Mouse (Mus musculus) neural tube, embryonic 10.5 days (tissue): ENCODE measurements around the gene Slc38a6.

ENCODE experiments used
- DNase-seq: peaks from one replicate; pipeline ENCODE4 v3.0.0-alpha.2; 2017; ENCODE audit warnings: low spot score; ENCODE audit errors: extremely low spot score

Slc38a6 gene

GRCm38 (mm10) chr12:73317706-73318686, 31.4 kb downstream of the Slc38a6 start:
- no peak for DNase-seq

DNA sequence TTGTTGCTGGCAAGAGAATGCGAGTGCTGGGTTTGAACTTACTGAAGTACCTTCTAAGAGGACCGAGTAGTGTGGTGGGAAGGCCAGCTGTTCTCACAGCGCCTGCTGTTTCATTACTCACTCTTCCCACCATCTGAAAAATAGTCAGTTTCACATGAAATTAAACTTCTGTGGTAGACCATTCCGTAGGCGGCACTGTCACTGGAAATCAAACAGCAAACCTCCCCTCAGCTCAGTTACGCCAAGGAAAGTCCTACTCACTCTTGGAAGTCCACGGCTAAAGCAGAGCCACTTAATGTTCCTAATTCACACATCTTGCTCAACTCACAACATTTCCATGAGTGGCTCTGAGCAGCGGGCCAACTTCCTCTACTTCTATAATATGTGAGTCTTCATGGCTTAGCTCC, 37.6 kb downstream of the Slc38a6 start:
- no peak for DNase-seq

- DNase-seq: no peak
Observed at GRCm38 (mm10) chr12:73324742-73325141, 38.2 kb downstream of the Slc38a6 start.

DNA sequence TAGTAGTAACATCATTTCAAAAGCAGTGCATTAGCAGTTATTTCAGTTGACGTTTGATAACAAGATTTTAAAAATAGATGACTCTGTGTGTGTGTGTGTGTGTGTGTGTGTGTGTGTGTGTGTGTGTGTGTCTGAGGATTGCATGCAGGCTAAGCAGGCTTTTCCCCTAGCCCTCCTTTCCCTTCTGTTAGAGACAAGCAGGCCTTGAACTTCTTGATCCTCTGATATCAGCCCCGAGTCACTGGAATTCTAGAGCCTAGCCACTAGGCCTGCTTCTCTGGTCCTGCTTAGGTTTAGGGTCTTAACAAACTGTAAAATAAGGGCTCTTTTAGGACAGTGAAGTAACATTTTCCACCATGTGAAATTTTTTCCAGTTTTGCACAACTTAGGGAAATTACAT, 38.6 kb downstream of the Slc38a6 start:
- DNase-seq: no peak

DNA sequence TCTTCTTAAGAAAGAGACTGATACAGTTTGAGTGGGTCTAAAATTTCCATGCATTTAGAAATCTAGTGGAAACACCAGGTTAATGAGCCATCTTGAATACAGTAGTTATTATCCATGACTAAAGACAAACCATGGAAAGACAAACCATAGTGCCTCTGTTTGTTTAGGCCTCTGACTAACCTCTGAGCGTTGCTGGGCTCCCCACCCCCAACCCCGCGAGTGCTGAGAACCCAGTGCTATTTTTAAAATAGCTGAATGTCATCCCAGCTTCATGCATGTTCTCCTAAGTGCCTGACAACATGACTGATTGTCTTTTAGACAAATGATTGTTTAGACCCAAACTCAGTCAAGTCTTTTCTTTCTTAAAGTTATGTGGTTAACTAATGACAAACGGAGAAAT, 39.0 kb downstream of the Slc38a6 start:
- DNase-seq: no peak

- DNase-seq: no peak
Observed at GRCm38 (mm10) chr12:73327381-73327780, 40.8 kb downstream of the Slc38a6 start.

DNA sequence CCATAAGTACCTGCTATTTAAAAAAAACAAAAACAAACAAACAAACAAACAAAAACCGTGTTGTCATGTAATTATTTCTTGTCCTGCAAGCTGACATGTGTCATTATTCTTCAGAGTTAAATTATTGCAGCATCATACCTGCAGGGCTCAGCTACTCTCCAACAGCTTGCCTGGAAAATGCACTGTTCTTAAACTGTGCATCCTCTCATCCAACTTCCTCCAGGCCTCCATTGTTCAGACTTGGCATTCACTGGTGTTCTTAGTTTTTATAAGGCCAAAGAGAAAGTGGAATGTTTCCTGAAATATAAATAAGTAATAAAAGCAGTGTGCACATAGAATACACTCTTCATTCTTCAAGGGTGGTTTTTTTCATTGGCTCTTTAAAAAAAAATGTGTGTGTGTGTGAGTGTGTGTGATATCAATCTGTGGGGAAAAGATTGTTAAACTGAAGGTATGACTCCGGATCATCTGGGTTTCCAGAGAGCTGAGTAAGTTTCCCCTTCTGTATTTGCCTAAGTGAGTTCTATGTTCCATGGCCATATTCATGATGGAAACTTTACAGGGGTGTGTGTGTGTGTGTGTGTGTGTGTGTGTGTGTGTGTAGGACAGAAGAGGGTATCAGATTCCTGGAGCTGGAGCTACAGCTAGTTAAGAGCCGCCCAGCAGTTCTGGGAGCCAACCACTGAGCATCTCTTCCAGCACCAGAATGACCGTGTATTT, 42.0 kb downstream of the Slc38a6 start:
- no peak for DNase-seq

DNA sequence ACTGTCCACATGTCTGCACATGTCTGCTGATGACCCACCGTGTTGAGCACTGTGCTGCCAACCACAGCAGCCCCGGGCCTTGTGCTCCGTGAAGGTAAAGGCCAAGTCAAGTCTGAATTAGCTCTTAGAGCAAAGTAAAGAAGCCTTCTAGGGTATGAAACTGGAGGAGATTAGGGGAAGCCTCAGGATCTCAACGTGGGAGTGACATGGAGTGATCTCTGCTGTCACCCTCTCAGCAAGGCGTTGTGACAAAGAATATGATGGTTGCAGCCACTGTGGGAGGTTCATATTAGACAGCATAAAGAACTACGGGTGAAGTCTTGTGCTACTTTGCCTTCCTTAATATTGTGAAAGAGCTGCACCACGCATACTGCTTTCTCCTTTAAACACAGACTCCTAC, 43.7 kb downstream of the Slc38a6 start:
- DNase-seq: no peak

DNA sequence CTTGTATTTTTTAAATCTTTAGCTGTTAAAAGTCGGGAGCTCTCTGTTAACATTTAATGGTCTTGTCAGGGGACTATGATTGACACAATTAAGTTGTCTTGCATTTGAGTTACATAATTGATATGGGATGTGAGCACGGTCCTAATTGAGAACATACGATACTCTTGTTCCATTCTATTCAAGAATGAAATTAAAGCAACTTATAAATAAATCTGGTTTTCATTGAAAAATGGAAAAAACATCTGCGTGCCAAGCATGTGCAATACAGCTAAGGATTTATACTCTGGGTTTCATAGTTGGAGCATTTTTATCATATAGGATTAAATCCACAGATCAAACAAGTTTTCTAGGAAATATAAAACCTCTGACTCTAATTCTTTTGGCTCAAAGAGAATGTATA, 46.1 kb downstream of the Slc38a6 start:
- no peak for DNase-seq

DNA sequence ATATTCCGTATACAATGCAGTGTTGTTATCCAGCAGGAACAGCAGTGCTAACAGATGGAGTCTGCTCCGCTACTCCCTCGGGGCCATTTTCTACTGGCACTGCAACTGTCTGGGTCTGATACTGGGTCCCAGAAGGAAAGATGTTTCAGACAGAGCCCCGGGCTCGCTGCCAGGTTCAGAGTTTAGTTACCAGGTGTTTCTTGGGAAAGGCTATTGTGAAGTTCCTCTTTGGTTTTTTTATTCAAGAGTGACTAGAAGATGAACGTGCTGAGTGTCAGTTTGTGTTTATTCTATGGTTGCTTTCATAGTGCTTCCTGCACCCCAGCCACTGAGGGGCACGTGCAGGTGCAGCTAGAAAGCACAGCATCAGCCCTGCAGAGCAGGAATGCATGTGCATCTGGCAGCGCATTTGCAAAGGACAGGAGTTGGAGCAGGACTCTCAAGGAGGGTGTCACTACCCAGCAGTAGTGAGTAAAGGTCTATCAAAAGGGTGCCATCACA, 47.5 kb downstream of the Slc38a6 start:
- no peak for DNase-seq

GRCm38 (mm10) chr12:73337127-73337526, 50.5 kb downstream of the Slc38a6 start:
- DNase-seq: no peak

GRCm38 (mm10) chr12:73340642-73341293, 54.2 kb downstream of the Slc38a6 start:
- DNase-seq: no peak

- DNase-seq: no peak
Observed at GRCm38 (mm10) chr12:73341703-73342663, 55.4 kb downstream of the Slc38a6 start.

GRCm38 (mm10) chr12:73344300-73344699, 57.7 kb downstream of the Slc38a6 start:
- no peak for DNase-seq

DNA sequence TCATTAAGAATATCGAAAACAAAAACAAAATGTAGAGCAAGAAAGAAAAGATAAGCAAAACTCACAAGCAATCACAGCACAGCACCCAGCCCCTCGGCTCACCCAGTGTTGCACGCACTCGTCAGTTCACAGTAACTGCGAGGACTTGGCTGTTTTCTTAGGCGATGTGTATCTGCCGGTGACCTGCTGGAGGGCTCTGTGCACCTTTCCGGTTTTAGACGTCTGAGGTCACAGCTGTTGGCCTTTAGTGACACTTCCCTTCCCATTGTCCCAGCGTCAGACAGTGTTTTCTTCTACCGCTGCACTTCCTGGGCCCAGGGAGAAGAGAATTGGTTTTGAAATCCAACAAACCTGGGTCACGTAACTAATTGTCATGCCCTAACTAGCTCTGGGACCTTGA, 58.6 kb downstream of the Slc38a6 start:
- DNase-seq: no peak

DNA sequence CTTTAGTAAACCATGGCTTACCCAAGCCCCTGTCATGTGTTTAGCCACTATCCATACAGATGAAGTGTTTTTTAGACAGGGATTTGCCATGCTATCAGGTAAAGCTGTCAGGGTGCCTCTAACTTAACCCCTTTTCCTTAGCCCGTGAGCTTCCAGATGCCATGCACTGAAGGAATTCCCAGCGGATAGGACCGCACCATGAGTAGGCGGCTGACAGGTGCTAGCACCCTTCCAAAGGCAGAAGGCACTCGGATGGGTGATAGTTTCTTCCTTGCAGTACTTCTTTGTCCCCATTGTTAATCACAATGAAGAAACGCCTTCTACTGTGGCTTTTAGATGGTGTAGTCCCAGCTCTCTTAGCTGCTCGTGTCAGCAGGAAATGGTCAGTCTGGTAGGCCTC, 60.6 kb downstream of the Slc38a6 start:
- no peak for DNase-seq

DNA sequence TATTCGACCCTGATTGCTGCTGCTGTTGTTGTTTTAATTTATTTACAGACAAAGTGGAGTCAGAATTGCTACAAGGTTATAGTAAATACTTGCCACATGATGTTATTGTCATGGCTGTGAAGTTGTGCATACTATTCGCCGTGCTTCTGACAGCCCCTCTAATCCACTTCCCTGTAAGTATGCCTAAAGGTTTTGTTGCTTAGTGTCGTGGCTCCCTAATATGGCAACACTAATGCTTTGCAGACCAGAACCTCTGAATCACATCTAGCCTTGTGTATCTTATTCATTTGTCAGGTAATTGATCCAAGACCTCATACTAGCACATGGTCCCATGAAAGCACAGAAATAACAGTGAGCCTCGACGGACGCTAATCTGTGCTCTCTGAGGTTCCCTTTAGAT, 63.9 kb downstream of the Slc38a6 start:
- no peak for DNase-seq

GRCm38 (mm10) chr12:73350982-73351381, 64.4 kb downstream of the Slc38a6 start:
- DNase-seq: no peak

- DNase-seq: no peak
Observed at GRCm38 (mm10) chr12:73351746-73352145, 65.2 kb downstream of the Slc38a6 start.

- no peak for DNase-seq
Observed at GRCm38 (mm10) chr12:73353362-73353761, 66.8 kb downstream of the Slc38a6 start.

DNA sequence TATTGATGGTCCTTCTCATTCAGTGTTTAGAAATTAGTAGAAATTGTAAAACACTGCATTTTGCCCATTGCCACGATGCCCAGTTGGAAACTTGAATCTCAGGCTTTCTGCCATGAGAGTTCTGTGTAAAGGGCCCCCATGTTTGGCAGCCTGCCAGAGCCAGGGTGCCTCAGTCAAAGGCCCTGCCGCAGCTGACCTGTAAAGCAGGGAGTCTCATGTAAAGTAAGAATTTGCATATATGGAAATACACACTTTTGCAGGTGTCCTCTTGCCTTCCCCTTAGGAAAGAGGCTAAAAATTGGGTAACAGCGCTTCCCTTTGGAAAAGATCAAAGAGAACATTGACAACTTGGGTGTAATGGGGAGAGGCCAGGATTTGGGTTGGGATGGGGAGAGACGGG, 67.9 kb downstream of the Slc38a6 start:
- no peak for DNase-seq
